Mouse (Mus musculus) heart, adult 2 months (tissue): ENCODE results near the gene Gm20696. TPM values are rescaled to one million over a fixed set of nuclear protein-coding genes. Genes with fewer than 3 reads are reported as not detected.
A peak's percentile ranks its signal among the peaks of the same experiment; 100 is the strongest.

Experiments used
- DNase-seq, 2 experiments: peaks; one replicate each; pipeline ENCODE4 v3.0.0; 2021
- H3K27ac ChIP-seq: fragments of 200-600 bp; 2 replicates; pipeline ENCODE4 v1.8.1; 2022
- H3K27me3 ChIP-seq: fragments of 200-500 bp; 2 replicates; pipeline ENCODE4 v1.6.1; 2012; ENCODE audit warnings: mild to moderate bottlenecking, low read length, inconsistent platforms, mixed read lengths; ENCODE audit not compliant: control insufficient read depth, insufficient read depth
- H3K36me3 ChIP-seq: fragments of 200-500 bp; 2 replicates; pipeline ENCODE4 v1.6.1; 2012; ENCODE audit warnings: low read length, inconsistent platforms; ENCODE audit not compliant: control insufficient read depth, insufficient read depth
- H3K4me1 ChIP-seq: fragments of 200-500 bp; 2 replicates; pipeline ENCODE4 v1.6.1; 2011; ENCODE audit warnings: low read length; ENCODE audit not compliant: control insufficient read depth, insufficient read depth
- H3K4me3 ChIP-seq: fragments of 200-600 bp; 2 replicates; pipeline ENCODE4 v1.8.1; 2022
- H3K79me2 ChIP-seq: fragments of 200-500 bp; replicated peaks from 2 replicates; pipeline ENCODE4 v1.6.1; 2012; ENCODE audit warnings: mild to moderate bottlenecking, inconsistent platforms, low read length, moderate library complexity, mixed read lengths; ENCODE audit not compliant: control insufficient read depth, insufficient read depth
- H3K9ac ChIP-seq: fragments of 200-500 bp; 2 replicates; pipeline ENCODE4 v1.6.1; 2012; ENCODE audit warnings: low read depth, mild to moderate bottlenecking, control low read depth, inconsistent platforms, low read length, mixed read lengths
- CTCF ChIP-seq: fragments of 200-600 bp; IDR thresholded peaks from 2 replicates; pipeline ENCODE4 v1.8.1; 2022; ENCODE audit warnings: antibody characterized with exemption, mild to moderate bottlenecking, moderate library complexity
- EP300 ChIP-seq: fragments of 200-500 bp; IDR thresholded peaks from 2 replicates; pipeline ENCODE4 v1.6.1; 2011; ENCODE audit warnings: low read depth, low read length, control low read depth; ENCODE audit not compliant: insufficient read depth
- POLR2A ChIP-seq: fragments of 200-500 bp; IDR thresholded peaks from 2 replicates; pipeline ENCODE4 v1.6.1; 2011; ENCODE audit warnings: mild to moderate bottlenecking, low read depth, low read length, control low read depth; ENCODE audit not compliant: insufficient read depth
- WGBS: fragments of 180-500 bp; shearing (Covaris S2); methylation state at CpG from one replicate; pipeline ENCODE4 v1.1.7; 2018; 5-methylcytosine and 5-hydroxymethylcytosine counted together
- intact Hi-C: fragments of 180-260 bp; cut with DNase I; formaldehyde crosslinking; loops from one replicate; pipeline ENCODE4 v1.15.1; 2025
- polyA plus RNA-seq: library from polyadenylated mRNA; depleted of rRNA; stranded (reverse); fragments of >200 nt; gene quantifications from 2 replicates; pipeline ENCODE4 v1.2.3, GENCODE M21; 2012
- total RNA-seq, 2 experiments: library from RNA; stranded (reverse); gene quantifications; 2 replicates each; pipeline ENCODE4 v1.2.3; 2021

The Gm20696 gene
- total and polyA plus RNA-seq, 3 experiments: 0.61 to 1.7 (median 1.4) TPM

- intact Hi-C loops: no loop called here
- no peak overlapping the region for H3K9ac ChIP-seq
- H3K4me3 ChIP-seq: no peak overlapping the region
- peak overlapping the region; percentile 45 for H3K27ac ChIP-seq
- peaks cover 7% of the 10 kb centered on the region for H3K4me1 ChIP-seq
- no peaks in the 10 kb centered on the region for H3K27me3 ChIP-seq
- 50% methylated on average over 5 of the region's 5 CpGs for WGBS
- H3K36me3 ChIP-seq: peaks cover 4% of the 10 kb centered on the region
- DNase-seq: no peak
- 0 out of 2 replicates have a peak, but pooled peaks cover 1% of the 10 kb centered on the region for H3K79me2 ChIP-seq
- TF ChIP-seq POLR2A (no peak), CTCF (no peak), EP300 (no peak)
Observed at GRCm38 (mm10) chr6:99644386-99644785, 22.2 kb downstream of the Gm20696 start.

- intact Hi-C loops: no loop called here
- TF ChIP-seq EP300: 0 out of 2 replicates have a peak, but pooled peaks have one; percentile 12
- no peak for TF ChIP-seq CTCF
- H3K4me3 ChIP-seq: no peak overlapping the region
- 0 out of 2 replicates have a peak, but pooled peaks cover 1% of the 10 kb centered on the region for H3K79me2 ChIP-seq
- DNase-seq: peak; percentile 74 to 77
- H3K36me3 ChIP-seq: peaks cover 4% of the 10 kb centered on the region
- H3K27ac ChIP-seq: peak overlapping the region; percentile 45
- 27% methylated on average over 10 of the region's 10 CpGs for WGBS
- H3K27me3 ChIP-seq: no peaks in the 10 kb centered on the region
- H3K9ac ChIP-seq: 0 out of 2 replicates have a peak overlapping the region, but pooled peaks have one; percentile 20
- peaks cover 7% of the 10 kb centered on the region for H3K4me1 ChIP-seq
Observed at GRCm38 (mm10) chr6:99643439-99644199, 23.0 kb downstream of the Gm20696 start.

- DNase-seq: no peak
- no peaks in the 10 kb centered on the region for H3K27me3 ChIP-seq
- H3K4me1 ChIP-seq: no peaks in the 10 kb centered on the region
- no peak overlapping the region for H3K27ac ChIP-seq
- intact Hi-C loops: no loop called here
- 84% methylated on average over 4 of the region's 4 CpGs for WGBS
- H3K36me3 ChIP-seq: no peaks in the 10 kb centered on the region
- H3K4me3 ChIP-seq: no peak overlapping the region
- TF ChIP-seq EP300 (no peak), CTCF (no peak), POLR2A (no peak)
- no peak overlapping the region for H3K9ac ChIP-seq
- H3K79me2 ChIP-seq: no peaks in the 10 kb centered on the region
Observed at GRCm38 (mm10) chr6:99637456-99637855, 29.1 kb downstream of the Gm20696 start.

GRCm38 (mm10) chr6:99636801-99637200 lies 29.8 kb downstream of the Gm20696 start:
- no peak for TF ChIP-seq EP300
- TF ChIP-seq POLR2A: no peak
- no peak for TF ChIP-seq CTCF
- H3K36me3 ChIP-seq: no peaks in the 10 kb centered on the region
- no peaks in the 10 kb centered on the region for H3K4me1 ChIP-seq
- intact Hi-C loops: no loop called here
- no peak overlapping the region for H3K27ac ChIP-seq
- no peaks in the 10 kb centered on the region for H3K79me2 ChIP-seq
- no peak for DNase-seq
- no peak overlapping the region for H3K4me3 ChIP-seq
- H3K27me3 ChIP-seq: no peaks in the 10 kb centered on the region
- H3K9ac ChIP-seq: no peak overlapping the region
- 83% methylated on average over 8 of the region's 8 CpGs for WGBS

GRCm38 (mm10) chr6:99636121-99636520 lies 30.5 kb downstream of the Gm20696 start:
- TF ChIP-seq CTCF (no peak), POLR2A (no peak), EP300 (no peak)
- no peak overlapping the region for H3K27ac ChIP-seq
- intact Hi-C loops: no loop called here
- no peak for DNase-seq
- H3K79me2 ChIP-seq: no peaks in the 10 kb centered on the region
- WGBS: 85% methylated on average over 9 of the region's 9 CpGs
- no peaks in the 10 kb centered on the region for H3K4me1 ChIP-seq
- H3K4me3 ChIP-seq: no peak overlapping the region
- H3K36me3 ChIP-seq: no peaks in the 10 kb centered on the region
- H3K9ac ChIP-seq: no peak overlapping the region
- no peaks in the 10 kb centered on the region for H3K27me3 ChIP-seq

GRCm38 (mm10) chr6:99632121-99632980 lies 34.2 kb downstream of the Gm20696 start:
- Histone ChIP-seq H3K4me1 (no peaks in the 10 kb centered on the region), H3K36me3 (no peaks in the 10 kb centered on the region), H3K79me2 (no peaks in the 10 kb centered on the region), H3K27ac (no peak overlapping the region), H3K27me3 (no peaks in the 10 kb centered on the region), H3K9ac (no peak overlapping the region), H3K4me3 (no peak overlapping the region)
- TF ChIP-seq CTCF (no peak), EP300 (no peak), POLR2A (no peak)
- 74% methylated on average over 32 of the region's 32 CpGs for WGBS
- peak; percentile 30 to 53 for DNase-seq
- intact Hi-C loops: no loop called here
